Mouse (Mus musculus): ENCODE measurements around the gene Hoxb4. TPM values are rescaled to one million over a fixed set of nuclear protein-coding genes. Genes with fewer than 3 reads are reported as not detected.

The Hoxb4 gene
- polyA plus RNA-seq, 1 experiment: not detected

GRCm38 (mm10) chr11:96344061-96344877, 26.2 kb downstream of the Hoxb4 start:
- no peak for TF ChIP-seq GATA1 (IDR thresholded peaks at IDR 0.05; ENCODE audit: low read length)

GRCm38 (mm10) chr11:96344878-96345159, 26.8 kb downstream of the Hoxb4 start:
- TF ChIP-seq GATA1 (IDR thresholded peaks at IDR 0.05; ENCODE audit: low read length): no peak

- no peak for TF ChIP-seq GATA1 (IDR thresholded peaks at IDR 0.05; ENCODE audit: low read length)
These were observed 27.3 kb downstream of the Hoxb4 start for GRCm38 (mm10) chr11:96345220-96345892.

GRCm38 (mm10) chr11:96345893-96346806, 28.1 kb downstream of the Hoxb4 start:
- no peak for TF ChIP-seq GATA1 (IDR thresholded peaks at IDR 0.05; ENCODE audit: low read length)

- no peak for TF ChIP-seq GATA1 (IDR thresholded peaks at IDR 0.05; ENCODE audit: low read length)
These were observed 29.0 kb downstream of the Hoxb4 start for GRCm38 (mm10) chr11:96346916-96347520.

- TF ChIP-seq GATA1 (IDR thresholded peaks at IDR 0.05; ENCODE audit: low read length): no peak
These were observed 29.6 kb downstream of the Hoxb4 start for GRCm38 (mm10) chr11:96347717-96348116.

GRCm38 (mm10) chr11:96348141-96348928, 30.3 kb downstream of the Hoxb4 start:
- TF ChIP-seq GATA1 (IDR thresholded peaks at IDR 0.05; ENCODE audit: low read length): no peak

- TF ChIP-seq GATA1 (IDR thresholded peaks at IDR 0.05; ENCODE audit: low read length): no peak
These were observed 30.9 kb downstream of the Hoxb4 start for GRCm38 (mm10) chr11:96348988-96349387.

- no peak for TF ChIP-seq GATA1 (IDR thresholded peaks at IDR 0.05; ENCODE audit: low read length)
These were observed 31.6 kb downstream of the Hoxb4 start for GRCm38 (mm10) chr11:96349491-96350340.

- no peak for TF ChIP-seq GATA1 (IDR thresholded peaks at IDR 0.05; ENCODE audit: low read length)
These were observed 32.2 kb downstream of the Hoxb4 start, which contains the start of gene Hoxb2 for GRCm38 (mm10) chr11:96350341-96350624. TSS of gene Hoxb2 (plus strand) at chr11:96350525.

- no peak for TF ChIP-seq GATA1 (IDR thresholded peaks at IDR 0.05; ENCODE audit: low read length)
These were observed 32.7 kb downstream of the Hoxb4 start for GRCm38 (mm10) chr11:96350791-96351190.

GRCm38 (mm10) chr11:96351312-96351711, 33.2 kb downstream of the Hoxb4 start:
- TF ChIP-seq GATA1 (IDR thresholded peaks at IDR 0.05; ENCODE audit: low read length): no peak

- TF ChIP-seq GATA1 (IDR thresholded peaks at IDR 0.05; ENCODE audit: low read length): no peak
These were observed 33.8 kb downstream of the Hoxb4 start for GRCm38 (mm10) chr11:96351831-96352230.

All from G1E-ER4 (cell line).